Mouse (Mus musculus): ENCODE results near the gene Meltf. TPM values are rescaled to one million over a fixed set of nuclear protein-coding genes. Genes with fewer than 3 reads are reported as not detected.
A peak's percentile ranks its signal among the peaks of the same experiment; 100 is the strongest.

Meltf gene
- polyA plus RNA-seq, 1 experiment from 2014 or later: 0.61 TPM

DNA sequence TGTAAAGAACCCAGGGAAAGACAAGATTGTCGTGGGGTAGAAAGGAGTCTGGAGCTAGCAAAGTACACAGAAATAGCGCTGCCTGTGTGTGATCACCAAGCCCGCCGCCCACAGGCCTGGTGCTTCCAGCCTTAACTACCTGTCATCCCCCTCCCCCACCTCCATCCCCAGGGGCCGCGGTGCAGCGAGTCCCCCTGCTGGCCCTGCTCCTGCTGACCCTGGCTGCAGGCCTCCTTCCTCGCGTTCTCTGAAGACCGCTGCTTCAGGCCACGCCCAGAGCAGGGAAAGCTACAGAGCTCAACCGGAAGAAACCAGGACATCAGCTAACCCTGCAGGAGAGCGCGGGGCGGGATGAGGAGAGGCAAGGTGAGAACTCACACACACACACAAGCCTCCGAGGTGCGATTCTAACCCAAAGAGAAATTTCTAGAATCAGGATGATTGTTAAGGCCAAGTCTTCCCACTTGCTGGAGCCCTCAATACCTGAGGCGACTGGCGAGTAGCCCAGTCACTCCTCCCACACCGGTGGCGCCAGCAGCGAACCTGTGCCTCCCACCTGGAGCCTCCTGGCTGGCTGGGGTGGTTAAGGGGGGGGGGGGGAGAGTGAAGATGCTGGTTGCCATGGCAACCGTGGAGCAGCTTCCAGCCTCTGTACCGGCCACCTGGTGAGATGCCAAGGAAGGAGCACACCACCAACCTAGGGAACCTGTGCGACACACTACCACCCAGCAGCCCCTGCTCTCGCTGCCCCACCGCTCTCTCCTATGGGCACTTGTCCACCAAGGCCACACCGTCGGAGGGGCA is 18.6 kb downstream of the Meltf start:
- Histone ChIP-seq H3K27ac (replicated peaks) (peak overlapping the region; percentile 74), H3K36me3 (no peaks in the 10 kb centered on the region), H3K9me3 (replicated peaks) (no peaks in the 10 kb centered on the region), H3K4me3 (replicated peaks) (peak overlapping the region; percentile 26), H3K4me1 (peaks cover 26% of the 10 kb centered on the region), H3K9ac (replicated peaks) (peak overlapping the region; percentile 46), H3K4me2 (peak overlapping the region; percentile 60), H3K27me3 (replicated peaks) (no peaks in the 10 kb centered on the region)
- peak; percentile 71 for ATAC-seq (ENCODE audit: low FRiP score)
- 14% methylated on average over 29 of the region's 29 CpGs for WGBS

DNA sequence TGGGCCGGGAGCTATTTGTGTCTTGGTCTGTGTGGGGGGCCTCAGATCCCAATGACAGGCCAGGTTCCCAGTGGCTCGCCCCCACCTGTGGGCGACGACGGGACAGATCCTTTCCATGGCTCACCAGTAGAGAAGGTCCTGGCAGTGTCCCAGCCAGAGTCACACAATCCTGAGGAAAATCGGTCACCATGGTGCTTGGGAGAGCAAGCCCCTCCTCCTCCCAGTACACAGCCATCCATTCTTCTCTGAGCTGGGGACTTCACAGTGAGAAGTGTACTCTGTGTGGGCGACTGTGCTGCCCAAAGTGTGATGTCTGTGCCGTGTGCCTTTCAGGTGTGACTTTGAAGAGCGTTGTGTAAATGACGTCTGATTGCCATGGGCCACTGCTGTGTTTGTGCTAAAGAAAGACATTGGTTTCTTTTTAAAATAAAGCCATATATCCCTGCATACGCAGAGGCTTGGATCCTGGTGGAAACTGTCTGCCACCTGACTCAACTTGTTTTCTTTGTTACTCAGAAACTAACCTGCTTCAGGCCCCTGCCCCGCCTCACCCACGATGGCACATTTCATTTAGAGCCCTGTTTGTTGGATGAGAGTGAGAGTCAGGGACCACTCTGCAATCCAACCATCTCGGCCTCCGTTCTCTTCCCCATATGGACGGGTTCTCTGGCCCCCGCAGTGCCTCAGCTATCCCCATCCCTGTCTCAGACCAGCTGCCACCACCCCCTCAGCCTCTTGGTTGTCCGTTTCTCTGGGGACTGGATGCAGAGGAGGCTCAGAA is 20.1 kb downstream of the Meltf start:
- WGBS: 73% methylated on average over 18 of the region's 18 CpGs
- H3K4me2 ChIP-seq: 0 out of 2 replicates have a peak overlapping the region, but pooled peaks have one; percentile 6
- no peaks in the 10 kb centered on the region for H3K27me3 ChIP-seq (replicated peaks)
- peaks cover 26% of the 10 kb centered on the region for H3K4me1 ChIP-seq
- no peak overlapping the region for H3K9ac ChIP-seq (replicated peaks)
- no peaks in the 10 kb centered on the region for H3K36me3 ChIP-seq
- peak; percentile 51 for ATAC-seq (ENCODE audit: low FRiP score)
- H3K4me3 ChIP-seq (replicated peaks): no peak overlapping the region
- peak overlapping the region; percentile 56 for H3K27ac ChIP-seq (replicated peaks)
- H3K9me3 ChIP-seq (replicated peaks): no peaks in the 10 kb centered on the region

DNA sequence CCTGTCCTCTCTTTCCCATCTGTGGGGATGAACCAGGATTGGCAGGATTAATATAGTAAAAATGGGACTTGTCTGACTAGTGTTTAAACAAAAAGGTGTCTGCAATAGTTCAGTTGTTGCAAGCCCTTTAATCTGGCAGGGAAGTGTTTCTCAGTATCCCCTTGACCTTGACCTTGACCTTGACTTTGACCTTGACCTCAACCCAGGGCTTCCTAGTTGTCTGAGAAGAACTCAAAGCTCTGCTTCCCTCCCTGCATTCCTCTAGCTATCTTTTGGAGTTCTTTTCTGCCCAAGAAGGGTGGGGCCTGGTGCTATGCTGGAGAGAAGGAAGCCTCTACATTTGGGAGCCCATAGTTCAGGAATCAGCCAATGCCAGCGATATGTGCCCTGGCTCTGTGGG is 23.3 kb downstream of the Meltf start:
- 92% methylated on average over 1 of the region's 1 CpGs for WGBS
- Histone ChIP-seq H3K27ac (replicated peaks) (no peak overlapping the region), H3K27me3 (replicated peaks) (no peaks in the 10 kb centered on the region), H3K4me1 (peaks cover 35% of the 10 kb centered on the region), H3K9me3 (replicated peaks) (no peaks in the 10 kb centered on the region), H3K36me3 (no peaks in the 10 kb centered on the region), H3K4me3 (replicated peaks) (no peak overlapping the region), H3K9ac (replicated peaks) (no peak overlapping the region), H3K4me2 (no peak overlapping the region)
- ATAC-seq (ENCODE audit: low FRiP score): no peak

GRCm38 (mm10) chr16:31903239-31903638 is 24.6 kb downstream of the Meltf start:
- H3K4me3 ChIP-seq (replicated peaks): no peak overlapping the region
- H3K27me3 ChIP-seq (replicated peaks): no peaks in the 10 kb centered on the region
- H3K9ac ChIP-seq (replicated peaks): no peak overlapping the region
- no peaks in the 10 kb centered on the region for H3K9me3 ChIP-seq (replicated peaks)
- H3K36me3 ChIP-seq: no peaks in the 10 kb centered on the region
- H3K4me1 ChIP-seq: peaks cover 23% of the 10 kb centered on the region
- WGBS: 91% methylated on average over 8 of the region's 8 CpGs
- H3K27ac ChIP-seq (replicated peaks): no peak overlapping the region
- no peak overlapping the region for H3K4me2 ChIP-seq
- no peak for ATAC-seq (ENCODE audit: low FRiP score)

- Histone ChIP-seq H3K9ac (replicated peaks) (no peak overlapping the region), H3K27ac (replicated peaks) (no peak overlapping the region), H3K4me3 (replicated peaks) (no peak overlapping the region), H3K36me3 (no peaks in the 10 kb centered on the region), H3K9me3 (replicated peaks) (no peaks in the 10 kb centered on the region), H3K4me2 (no peak overlapping the region), H3K4me1 (peaks cover 14% of the 10 kb centered on the region), H3K27me3 (replicated peaks) (no peaks in the 10 kb centered on the region)
- ATAC-seq (ENCODE audit: low FRiP score): no peak
- WGBS: 77% methylated on average over 4 of the region's 4 CpGs
Observed at GRCm38 (mm10) chr16:31905331-31905730, 26.7 kb downstream of the Meltf start.

- no peaks in the 10 kb centered on the region; the same call in 1 of the 2 replicates for H3K27me3 ChIP-seq (replicated peaks)
- peak overlapping the region; percentile 48 for H3K4me2 ChIP-seq
- H3K9me3 ChIP-seq (replicated peaks): no peaks in the 10 kb centered on the region
- H3K9ac ChIP-seq (replicated peaks): no peak overlapping the region
- no peak overlapping the region for H3K4me3 ChIP-seq (replicated peaks)
- ATAC-seq (ENCODE audit: low FRiP score): peak; percentile 60; the same call in 1 of the 2 replicates
- WGBS: 41% methylated on average over 20 of the region's 20 CpGs
- no peaks in the 10 kb centered on the region for H3K36me3 ChIP-seq
- H3K27ac ChIP-seq (replicated peaks): 0 out of 2 replicates have a peak overlapping the region, but pooled peaks have one; percentile 38
- H3K4me1 ChIP-seq: peaks cover 14% of the 10 kb centered on the region
Observed at GRCm38 (mm10) chr16:31905891-31906825, 27.5 kb downstream of the Meltf start.

GRCm38 (mm10) chr16:31906896-31907295 is 28.3 kb downstream of the Meltf start:
- H3K4me2 ChIP-seq: peak overlapping the region; percentile 48
- H3K9me3 ChIP-seq (replicated peaks): no peaks in the 10 kb centered on the region
- no peaks in the 10 kb centered on the region; the same call in 1 of the 2 replicates for H3K27me3 ChIP-seq (replicated peaks)
- H3K27ac ChIP-seq (replicated peaks): 0 out of 2 replicates have a peak overlapping the region, but pooled peaks have one; percentile 38
- 12% methylated on average over 9 of the region's 9 CpGs for WGBS
- H3K4me1 ChIP-seq: peaks cover 14% of the 10 kb centered on the region
- H3K9ac ChIP-seq (replicated peaks): no peak overlapping the region
- no peaks in the 10 kb centered on the region for H3K36me3 ChIP-seq
- H3K4me3 ChIP-seq (replicated peaks): no peak overlapping the region
- ATAC-seq (ENCODE audit: low FRiP score): peak; percentile 67; the same call in 1 of the 2 replicates

DNA sequence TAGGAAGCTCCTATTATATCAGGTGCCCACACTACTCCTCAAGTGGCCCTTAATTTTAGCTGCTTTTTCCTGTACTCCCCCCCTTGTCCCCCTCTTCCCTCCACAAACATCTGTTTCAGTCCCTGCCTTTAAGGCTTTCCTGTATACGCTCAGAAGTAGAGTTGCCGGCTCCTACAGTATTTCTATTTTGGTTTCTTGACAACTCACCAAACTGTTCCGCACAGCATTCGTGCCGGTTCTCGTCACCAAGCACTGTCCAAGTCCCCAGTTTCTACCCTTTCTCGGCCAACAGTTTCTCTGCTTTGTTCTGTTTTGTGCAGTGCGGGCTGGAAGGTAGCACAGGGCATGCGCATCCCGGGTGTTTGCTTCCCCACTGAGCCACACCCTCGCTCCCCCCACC is 30.3 kb downstream of the Meltf start:
- ATAC-seq (ENCODE audit: low FRiP score): no peak
- no peaks in the 10 kb centered on the region for H3K9me3 ChIP-seq (replicated peaks)
- no peak overlapping the region for H3K27ac ChIP-seq (replicated peaks)
- H3K27me3 ChIP-seq (replicated peaks): no peaks in the 10 kb centered on the region; the same call in 1 of the 2 replicates
- H3K9ac ChIP-seq (replicated peaks): no peak overlapping the region
- no peaks in the 10 kb centered on the region for H3K36me3 ChIP-seq
- H3K4me2 ChIP-seq: no peak overlapping the region
- no peak overlapping the region for H3K4me3 ChIP-seq (replicated peaks)
- peaks cover 14% of the 10 kb centered on the region for H3K4me1 ChIP-seq
- WGBS: 60% methylated on average over 11 of the region's 11 CpGs

DNA sequence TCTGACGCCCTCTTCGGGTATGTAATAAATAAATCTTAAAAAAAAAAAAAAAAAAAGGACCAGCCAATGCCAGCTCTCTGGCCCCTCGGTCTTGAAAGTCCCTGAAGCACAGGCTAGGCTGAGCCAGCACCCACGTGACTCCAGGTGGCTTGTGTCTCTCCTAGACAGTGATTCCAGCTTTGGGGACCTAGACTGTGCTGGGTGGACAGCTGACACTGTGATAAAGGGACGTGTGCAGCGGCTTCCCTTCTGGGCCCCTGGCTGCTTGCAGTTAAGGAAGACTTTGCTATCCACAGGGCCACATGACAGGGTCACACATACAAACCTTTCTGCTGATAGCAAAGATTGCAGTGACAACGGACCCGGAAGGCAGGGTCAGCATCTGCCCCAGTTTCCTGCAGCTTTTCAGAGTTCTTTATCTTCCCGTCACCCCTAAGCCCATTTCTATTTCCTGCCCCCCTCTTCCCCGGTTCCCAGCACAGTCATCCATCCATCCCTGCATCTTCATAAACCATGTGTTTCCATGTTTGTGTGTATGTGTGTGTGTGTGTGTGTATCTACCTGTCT is 31.8 kb downstream of the Meltf start:
- ATAC-seq (ENCODE audit: low FRiP score): no peak

DNA sequence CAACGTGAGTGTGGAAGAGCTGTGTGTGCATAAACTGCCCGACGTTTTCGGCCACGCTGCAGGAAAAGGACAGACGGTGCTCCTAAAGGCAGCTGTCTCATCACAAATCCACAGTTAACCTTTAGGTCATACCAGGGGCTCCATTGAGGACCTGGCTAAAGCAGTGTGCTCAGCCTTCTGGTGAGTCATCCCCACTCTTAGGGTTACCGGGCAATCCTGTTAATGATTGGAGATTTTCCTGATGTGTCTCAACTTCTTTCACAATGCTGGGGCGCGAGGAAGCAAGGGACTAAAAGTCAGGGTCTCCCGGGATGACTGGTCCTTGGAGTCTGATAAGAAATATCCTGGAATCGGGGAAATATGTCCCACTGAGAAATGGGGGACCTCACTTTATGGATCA is 39.2 kb downstream of the Meltf start:
- no peak for ATAC-seq (ENCODE audit: low FRiP score)
- 81% methylated on average over 11 of the region's 11 CpGs for WGBS
- Histone ChIP-seq H3K27me3 (replicated peaks) (no peaks in the 10 kb centered on the region), H3K36me3 (no peaks in the 10 kb centered on the region), H3K9me3 (replicated peaks) (no peaks in the 10 kb centered on the region), H3K4me2 (peak overlapping the region; percentile 43; the same call in 1 of the 2 replicates), H3K4me3 (replicated peaks) (no peak overlapping the region), H3K9ac (replicated peaks) (no peak overlapping the region), H3K4me1 (peaks cover 7% of the 10 kb centered on the region), H3K27ac (replicated peaks) (no peak overlapping the region)

More for the DNA sequence above, 31.8 kb downstream of the Meltf start:
- Histone ChIP-seq H3K36me3 (no peaks in the 10 kb centered on the region), H3K4me2 (no peak overlapping the region), H3K27me3 (replicated peaks) (no peaks in the 10 kb centered on the region; the same call in 1 of the 2 replicates), H3K27ac (replicated peaks) (no peak overlapping the region), H3K4me1 (peaks cover 14% of the 10 kb centered on the region), H3K4me3 (replicated peaks) (no peak overlapping the region), H3K9me3 (replicated peaks) (no peaks in the 10 kb centered on the region), H3K9ac (replicated peaks) (no peak overlapping the region)
- WGBS: 80% methylated on average over 10 of the region's 10 CpGs

All from neural tube, embryonic 15.5 days (tissue).